Mouse (Mus musculus): ENCODE results near the gene Nat14.

DNA sequence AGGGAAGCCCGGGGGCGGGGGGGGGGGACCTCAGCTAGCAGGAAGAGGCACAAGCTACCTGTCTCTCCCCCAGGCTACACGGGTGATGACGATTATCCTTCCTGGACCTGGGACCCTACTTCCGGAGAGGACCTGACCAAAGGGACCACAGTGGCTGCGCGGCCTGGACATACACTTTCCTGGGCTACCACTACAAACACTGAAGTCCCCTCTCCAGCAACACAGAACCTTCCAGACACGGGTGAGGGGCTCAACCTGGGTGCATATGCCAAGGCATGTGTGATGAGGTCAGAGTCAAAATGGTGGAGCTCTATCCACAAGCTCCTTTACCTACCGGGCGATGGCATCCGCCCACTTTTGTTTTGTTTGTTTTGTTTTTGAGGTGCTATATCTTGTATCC, 15.6 kb downstream of the Nat14 start:
- TF ChIP-seq EP300 (IDR thresholded peaks at IDR 0.05; ENCODE audit: insufficient read depth, low read depth, low read length) (no peak), CTCF (IDR thresholded peaks at IDR 0.05) (no peak), POLR2A (IDR thresholded peaks at IDR 0.05; ENCODE audit: insufficient read depth, low read depth, low read length) (no peak)

All from heart, adult 2 months (tissue).